Mouse (Mus musculus) ES-E14 (cell line): ENCODE results near the gene Clstn3.

ENCODE experiments used
- CHD2 ChIP-seq: IDR thresholded peaks from 2 replicates; pipeline ENCODE4 v1.6.1; 2014; ENCODE audit warnings: mild to moderate bottlenecking, low read depth, low read length, inconsistent platforms
- HCFC1 ChIP-seq: IDR thresholded peaks from 2 replicates; pipeline ENCODE4 v1.6.1; 2012; ENCODE audit warnings: low read length, inconsistent platforms, borderline replicate concordance; ENCODE audit not compliant: insufficient read depth
- ZC3H11A ChIP-seq: IDR thresholded peaks from 2 replicates; pipeline ENCODE4 v1.6.1; 2012; ENCODE audit warnings: low read depth, mild to moderate bottlenecking, inconsistent platforms, low read length, borderline replicate concordance
- ZNF384 ChIP-seq: IDR thresholded peaks from 2 replicates; pipeline ENCODE4 v1.6.1; 2012; ENCODE audit warnings: low read depth, low read length, inconsistent platforms

DNA sequence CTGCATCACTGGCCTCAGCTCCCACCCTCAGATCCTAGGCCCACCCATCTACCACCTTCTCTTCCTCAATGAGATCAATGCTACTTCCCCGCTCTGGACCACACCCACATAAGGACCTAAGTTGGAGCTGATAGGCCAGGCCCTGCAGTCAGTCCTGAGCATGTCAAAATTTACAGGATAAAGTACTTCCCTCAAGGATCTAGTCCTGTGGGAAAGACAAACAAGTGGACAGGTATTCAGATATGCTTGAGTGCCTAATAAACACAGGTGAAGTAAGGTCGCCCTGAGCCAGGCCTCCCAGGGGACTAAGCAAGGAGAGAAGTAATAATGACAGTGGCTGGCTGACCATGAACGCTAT lies 15.0 kb upstream of the Clstn3 start:
- no peak for TF ChIP-seq HCFC1
- no peak for TF ChIP-seq CHD2
- TF ChIP-seq ZNF384, result no peak
- no peak for TF ChIP-seq ZC3H11A
